Mouse (Mus musculus) neural tube, embryonic 14.5 days (tissue): ENCODE data around the gene Gm20538. TPM values are rescaled to one million over a fixed set of nuclear protein-coding genes. Genes with fewer than 3 reads are reported as not detected.
A peak's percentile ranks its signal among the peaks of the same experiment; 100 is the strongest.

Experiments used
- ATAC-seq: fragments of 200-750 bp; cut with Nextera tagmentation; 2 replicates; pipeline ENCODE4 v1.8.0; 2017; ENCODE audit warnings: low read depth, mild to moderate bottlenecking, moderate TSS enrichment, moderate library complexity
- H3K27ac ChIP-seq: fragments of 300-500 bp; sonication (generic); 2 replicates; pipeline ENCODE4 v1.5.1; 2014; ENCODE audit warnings: low read depth, mild to moderate bottlenecking, control low read depth, low read length, moderate library complexity, mixed read lengths
- H3K27me3 ChIP-seq: fragments of 300-500 bp; sonication (generic); 2 replicates; pipeline ENCODE4 v1.6.1; 2014; ENCODE audit warnings: low read length; ENCODE audit not compliant: control insufficient read depth, insufficient read depth
- H3K36me3 ChIP-seq: fragments of 300-500 bp; sonication (generic); 2 replicates; pipeline ENCODE4 v1.6.1; 2014; ENCODE audit warnings: low read length, mixed read lengths; ENCODE audit not compliant: control insufficient read depth, insufficient read depth
- H3K4me1 ChIP-seq: fragments of 300-500 bp; sonication (generic); 2 replicates; pipeline ENCODE4 v1.6.1; 2014; ENCODE audit warnings: low read length; ENCODE audit not compliant: control insufficient read depth, insufficient read depth
- H3K4me2 ChIP-seq: fragments of 300-500 bp; sonication (generic); 2 replicates; pipeline ENCODE4 v1.6.1; 2014; ENCODE audit warnings: mild to moderate bottlenecking, low read depth, low read length, control low read depth
- H3K4me3 ChIP-seq: fragments of 300-500 bp; sonication (generic); 2 replicates; pipeline ENCODE4 v1.5.1; 2014; ENCODE audit warnings: low read depth, low read length, control low read depth, mixed read lengths
- H3K9ac ChIP-seq: fragments of 300-500 bp; sonication (generic); replicated peaks from 2 replicates; pipeline ENCODE4 v1.6.1; 2014; ENCODE audit warnings: low read depth, mild to moderate bottlenecking, control low read depth, low read length, mixed read lengths
- H3K9me3 ChIP-seq: fragments of 300-500 bp; sonication (generic); 2 replicates; pipeline ENCODE4 v1.6.1; 2016; ENCODE audit warnings: low read length; ENCODE audit not compliant: control insufficient read depth
- WGBS: fragments of 180-500 bp; shearing (Covaris S2); extraction: QIAGEN DNeasy Blood & Tissue Kit; methylation state at CpG from one replicate; pipeline ENCODE4 v1.1.7; 2014; 5-methylcytosine and 5-hydroxymethylcytosine counted together
- polyA plus RNA-seq: library from polyadenylated mRNA; unstranded; fragments of >200 nt; fragmentation: Nextera tagmentation; extraction: Ambion mirVana; gene quantifications from 2 replicates; pipeline ENCODE4 v1.2.1, GENCODE M21; 2014

Gm20538 gene
- polyA plus RNA-seq, 1 experiment from 2014 or later = not detected

GRCm38 (mm10) chr19:44544775-44545174, 7.9 kb downstream of the Gm20538 start:
- no peaks in the 10 kb centered on the region for H3K4me1 ChIP-seq
- WGBS = 3% methylated on average over 13 of the region's 13 CpGs
- H3K4me3 ChIP-seq = no peak overlapping the region
- no peaks in the 10 kb centered on the region; the same call in 1 of the 2 replicates for H3K36me3 ChIP-seq
- no peak overlapping the region for H3K9ac ChIP-seq
- no peak overlapping the region for H3K27ac ChIP-seq
- ATAC-seq = no peak
- H3K9me3 ChIP-seq = no peaks in the 10 kb centered on the region
- peak overlapping the region; percentile 72 for H3K4me2 ChIP-seq
- H3K27me3 ChIP-seq = no peaks in the 10 kb centered on the region

- Histone ChIP-seq H3K4me2 (no peak overlapping the region), H3K36me3 (no peaks in the 10 kb centered on the region; the same call in 1 of the 2 replicates), H3K27me3 (no peaks in the 10 kb centered on the region), H3K4me1 (no peaks in the 10 kb centered on the region), H3K9ac (no peak overlapping the region), H3K4me3 (no peak overlapping the region), H3K9me3 (no peaks in the 10 kb centered on the region), H3K27ac (no peak overlapping the region)
- WGBS = 61% methylated on average over 10 of the region's 10 CpGs
- ATAC-seq = no peak
Measured at GRCm38 (mm10) chr19:44544372-44544771, 8.3 kb downstream of the Gm20538 start.

- Histone ChIP-seq H3K27me3 (no peaks in the 10 kb centered on the region), H3K9me3 (no peaks in the 10 kb centered on the region), H3K4me3 (no peak overlapping the region), H3K4me2 (no peak overlapping the region), H3K9ac (no peak overlapping the region), H3K4me1 (no peaks in the 10 kb centered on the region), H3K27ac (no peak overlapping the region), H3K36me3 (no peaks in the 10 kb centered on the region)
- ATAC-seq = no peak
- 89% methylated on average over 8 of the region's 8 CpGs for WGBS
Measured at GRCm38 (mm10) chr19:44542694-44543178, 9.9 kb downstream of the Gm20538 start.

- no peak overlapping the region for H3K9ac ChIP-seq
- no peak overlapping the region for H3K27ac ChIP-seq
- H3K4me3 ChIP-seq = no peak overlapping the region
- no peaks in the 10 kb centered on the region for H3K36me3 ChIP-seq
- H3K4me1 ChIP-seq = no peaks in the 10 kb centered on the region
- no peak for ATAC-seq
- no peak overlapping the region for H3K4me2 ChIP-seq
- 85% methylated on average over 8 of the region's 8 CpGs for WGBS
- no peaks in the 10 kb centered on the region for H3K9me3 ChIP-seq
- no peaks in the 10 kb centered on the region for H3K27me3 ChIP-seq
Measured at GRCm38 (mm10) chr19:44537416-44537815, 15.2 kb downstream of the Gm20538 start.

GRCm38 (mm10) chr19:44535376-44535775, 17.3 kb downstream of the Gm20538 start:
- ATAC-seq = no peak
- H3K36me3 ChIP-seq = no peaks in the 10 kb centered on the region
- H3K9ac ChIP-seq = no peak overlapping the region
- no peak overlapping the region for H3K4me3 ChIP-seq
- H3K4me1 ChIP-seq = no peaks in the 10 kb centered on the region
- H3K4me2 ChIP-seq = no peak overlapping the region
- H3K9me3 ChIP-seq = no peaks in the 10 kb centered on the region
- 38% methylated on average over 3 of the region's 3 CpGs for WGBS
- no peaks in the 10 kb centered on the region for H3K27me3 ChIP-seq
- H3K27ac ChIP-seq = no peak overlapping the region

- Histone ChIP-seq H3K4me1 (no peaks in the 10 kb centered on the region), H3K27me3 (no peaks in the 10 kb centered on the region), H3K4me2 (no peak overlapping the region), H3K36me3 (no peaks in the 10 kb centered on the region), H3K9ac (no peak overlapping the region), H3K27ac (no peak overlapping the region), H3K4me3 (no peak overlapping the region), H3K9me3 (no peaks in the 10 kb centered on the region)
- 90% methylated on average over 6 of the region's 6 CpGs for WGBS
- no peak for ATAC-seq
Measured at GRCm38 (mm10) chr19:44530018-44530417, 22.6 kb downstream of the Gm20538 start.

GRCm38 (mm10) chr19:44525551-44526205, 27.0 kb downstream of the Gm20538 start:
- Histone ChIP-seq H3K4me1 (no peaks in the 10 kb centered on the region), H3K36me3 (no peaks in the 10 kb centered on the region), H3K4me2 (no peak overlapping the region), H3K4me3 (no peak overlapping the region), H3K9ac (no peak overlapping the region), H3K27me3 (no peaks in the 10 kb centered on the region), H3K9me3 (no peaks in the 10 kb centered on the region), H3K27ac (no peak overlapping the region)
- WGBS = 87% methylated on average over 9 of the region's 9 CpGs
- ATAC-seq = no peak

GRCm38 (mm10) chr19:44519152-44519551, 33.5 kb downstream of the Gm20538 start:
- no peak for ATAC-seq
- 12% methylated on average over 7 of the region's 7 CpGs for WGBS
- H3K4me1 ChIP-seq = 0 out of 2 replicates have a peak, but pooled peaks cover 1% of the 10 kb centered on the region

GRCm38 (mm10) chr19:44517996-44518768, 34.4 kb downstream of the Gm20538 start:
- Histone ChIP-seq H3K4me1 (0 out of 2 replicates have a peak, but pooled peaks cover 3% of the 10 kb centered on the region), H3K9ac (no peak overlapping the region), H3K4me2 (no peak overlapping the region), H3K27ac (no peak overlapping the region), H3K27me3 (peaks cover 8% of the 10 kb centered on the region; the same call in 1 of the 2 replicates), H3K9me3 (no peaks in the 10 kb centered on the region), H3K4me3 (no peak overlapping the region), H3K36me3 (no peaks in the 10 kb centered on the region)
- ATAC-seq = no peak
- WGBS = 55% methylated on average over 12 of the region's 12 CpGs

More at GRCm38 (mm10) chr19:44519152-44519551, 33.5 kb downstream of the Gm20538 start:
- no peak overlapping the region for H3K4me3 ChIP-seq
- no peak overlapping the region for H3K27ac ChIP-seq
- H3K9me3 ChIP-seq = no peaks in the 10 kb centered on the region
- H3K36me3 ChIP-seq = no peaks in the 10 kb centered on the region
- no peak overlapping the region for H3K4me2 ChIP-seq
- no peak overlapping the region for H3K9ac ChIP-seq
- peaks cover 5% of the 10 kb centered on the region; the same call in 1 of the 2 replicates for H3K27me3 ChIP-seq
